Mouse (Mus musculus) left cerebral cortex, postnatal 4 days (tissue): ENCODE measurements around the gene Vmn1r26. TPM values are rescaled to one million over a fixed set of nuclear protein-coding genes. Genes with fewer than 3 reads are reported as not detected.
"Not testable (repeated sequence)": the region's sequence is repeated elsewhere in the genome, so short reads cannot be mapped to it uniquely, and the experiment has no call there.

ENCODE experiments used
- DNase-seq: peaks from one replicate; pipeline ENCODE4 v3.0.0-alpha.2; 2022
- intact Hi-C: fragments of 180-260 bp; cut with DNase I; formaldehyde crosslinking; loops from one replicate; pipeline ENCODE4 v1.15.1; 2025
- total RNA-seq, 2 experiments: library from RNA; stranded (reverse); gene quantifications; 2 replicates each; pipeline ENCODE4 v1.2.3; 2021

Gene Vmn1r26
- not detected for total RNA-seq

GRCm38 (mm10) chr6:58015059-58015458 lies at the start of gene Vmn1r26:
Gene Vmn1r26, minus strand, starts transcription at chr6:58015159.
- no peak for DNase-seq
- intact Hi-C loops: no loop called here

- no peak for DNase-seq
- intact Hi-C loops: no loop called here
Observed at GRCm38 (mm10) chr6:58044025-58044424, 29.1 kb upstream of the Vmn1r26 start.

- DNase-seq, intact Hi-C loops: not testable (repeated sequence)
Observed at GRCm38 (mm10) chr6:58017478-58017877, 2.5 kb upstream of the Vmn1r26 start.

- intact Hi-C loops: no loop called here
- DNase-seq: no peak
Observed at GRCm38 (mm10) chr6:57980710-57981109, 34.2 kb downstream of the Vmn1r26 start, which contains the start of gene Vmn1r25. Gene Vmn1r25, minus strand, starts transcription at chr6:57980810.

- intact Hi-C loops, DNase-seq: not testable (repeated sequence)
Observed at GRCm38 (mm10) chr6:57961403-57961802, 53.6 kb downstream of the Vmn1r26 start, which contains the start of gene Vmn1r24. Gene Vmn1r24, minus strand, starts transcription at chr6:57961503.

Other genes with a start within 250 kb of the Vmn1r26 start
- gene Vopp1, start 190.0 kb downstream of the Vmn1r26 start, total RNA-seq: 100 to 1,000 TPM; 139 to 148 TPM
- not detected for gene Vmn1r21, start 164.8 kb downstream of the Vmn1r26 start, total RNA-seq
- gene Vmn1r22, start 107.1 kb downstream of the Vmn1r26 start, total RNA-seq: not detected
- gene Vmn1r23, start 88.3 kb downstream of the Vmn1r26 start, total RNA-seq: not detected
- gene Vmn1r24, start 53.7 kb downstream of the Vmn1r26 start, total RNA-seq: not detected
- gene Vmn1r25, start 34.3 kb downstream of the Vmn1r26 start, total RNA-seq: not detected
- gene Vmn1r27, start 203.7 kb upstream of the Vmn1r26 start, total RNA-seq: not detected
- gene Vmn1r28, start 246.9 kb upstream of the Vmn1r26 start, total RNA-seq: not detected